Mouse (Mus musculus): ENCODE measurements around the gene Ift57. TPM values are rescaled to one million over a fixed set of nuclear protein-coding genes. Genes with fewer than 3 reads are reported as not detected.

Gene Ift57
- polyA plus RNA-seq (2015; fragmentation: Nextera tagmentation; extraction: Ambion mirVana) = 29.7 and 30.8 TPM in 2 replicates

GRCm38 (mm10) chr16:49698620-49699525 is at the start of gene Ift57:
Gene Ift57 (plus strand): TSS chr16:49699233.

DNA sequence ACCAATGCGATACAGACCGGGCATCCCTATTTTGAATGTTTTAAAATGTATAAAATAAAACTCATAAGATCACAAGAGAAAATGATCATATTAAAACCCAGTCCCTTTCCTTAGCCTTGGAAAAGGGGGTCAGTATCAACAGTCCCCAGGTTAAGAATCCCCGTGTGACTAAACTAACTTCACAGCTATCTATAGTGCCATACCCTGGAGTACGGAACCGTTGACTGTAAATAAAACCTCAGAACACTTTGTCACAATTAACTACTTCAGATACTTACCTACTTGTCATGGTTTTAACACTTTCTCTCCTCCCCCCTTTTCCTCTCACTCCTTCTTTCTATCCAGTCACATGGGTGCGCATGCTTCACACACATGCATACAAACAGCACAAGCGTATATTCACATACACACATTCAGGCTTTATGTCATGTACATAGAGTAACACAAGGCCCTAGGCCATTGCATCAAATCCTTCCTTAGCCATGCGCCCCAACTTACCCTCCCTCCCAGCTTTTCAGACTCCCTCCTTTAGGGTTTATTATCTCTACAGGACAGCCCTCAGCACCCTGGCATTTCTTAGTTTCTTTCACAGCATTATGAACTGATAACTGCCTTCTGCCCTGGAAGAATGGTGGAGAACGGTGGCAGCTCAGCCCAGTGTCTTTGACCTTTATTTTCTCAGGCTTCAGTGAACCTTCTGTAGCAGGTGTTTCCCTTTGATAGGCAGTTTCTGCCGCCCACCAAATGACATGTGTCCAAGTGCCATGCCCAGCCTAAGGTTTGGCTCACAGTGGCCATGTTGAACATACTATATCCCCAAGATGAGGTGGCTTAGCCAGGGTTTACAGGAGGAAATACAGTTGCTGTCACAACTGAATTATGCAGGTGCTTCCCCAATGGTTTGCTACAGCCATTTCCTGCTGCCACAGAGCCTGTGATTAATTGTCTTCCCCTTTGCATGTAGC is 100.8 kb downstream of the Ift57 start, which contains the start of gene Cd47:
Gene Cd47 (plus strand): TSS at position 937 of the 965 bp plus-strand sequence.

Other genes starting within 250 kb of the Ift57 start
- 173 and 252 TPM in 2 replicates for gene Cd47, start 101.3 kb downstream of the Ift57 start, polyA plus RNA-seq (2015; fragmentation: Nextera tagmentation; extraction: Ambion mirVana)

Data from adrenal gland, postnatal 0 days (tissue).